Mouse (Mus musculus) inflammation-experienced regulatory T-cells, adult 6 months (primary cell): Measurements from ENCODE around the gene Ntrk3. TPM values are rescaled to one million over a fixed set of nuclear protein-coding genes. Genes with fewer than 3 reads are reported as not detected.

Experiments
- ATAC-seq: one replicate; pipeline ENCODE4 v1.8.0; 2017
- polyA plus RNA-seq, 3 experiments: library from polyadenylated mRNA; unstranded; fragments of 100-300 nt; shearing (Covaris generic); gene quantifications; one replicate each; pipeline ENCODE4 v1.2.1; 2017

Ntrk3 gene
- polyA plus RNA-seq, 3 experiments from 2014 or later: 9.2 to 15.0 (median 13.5) TPM

DNA sequence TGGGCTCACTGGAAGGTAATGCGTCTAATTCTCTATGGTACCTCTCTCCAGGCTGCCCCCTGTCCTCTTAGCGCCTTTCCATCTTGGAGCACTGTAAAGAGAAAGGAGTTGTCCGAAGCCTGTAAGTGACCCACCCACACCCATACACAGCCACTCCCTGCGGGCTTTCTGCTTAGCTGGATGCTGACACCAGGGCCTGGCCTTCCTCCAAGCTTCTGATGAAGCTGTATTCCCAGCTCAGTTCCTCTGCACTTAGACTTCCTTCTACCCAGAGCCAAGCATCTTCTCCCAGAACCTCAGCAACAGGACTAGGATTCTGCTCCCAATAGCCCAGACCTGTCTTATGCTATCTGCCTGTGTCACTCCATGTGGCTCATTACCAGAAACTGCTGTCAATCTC lies 114.1 kb downstream of the Ntrk3 start:
- no peak for ATAC-seq

DNA sequence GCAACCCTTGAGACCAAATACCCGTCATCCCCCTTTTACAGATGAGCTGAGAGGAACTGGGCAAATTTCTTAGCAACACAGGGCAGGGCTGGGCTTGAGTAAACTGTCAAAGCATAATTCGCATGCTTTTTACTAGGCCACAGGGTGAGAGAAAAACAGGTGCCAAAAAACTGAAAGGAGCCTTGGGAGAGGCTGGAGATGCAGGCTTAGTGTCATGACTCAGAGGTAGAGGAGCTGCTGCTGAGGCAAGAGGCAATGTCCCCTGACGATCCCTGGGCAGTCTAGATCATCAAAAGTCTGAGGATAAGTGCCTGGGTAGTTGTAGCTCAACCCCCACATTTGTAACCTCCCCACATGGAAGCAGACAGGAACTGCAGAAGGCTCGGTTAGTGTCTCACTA lies 116.7 kb downstream of the Ntrk3 start:
- ATAC-seq: no peak

DNA sequence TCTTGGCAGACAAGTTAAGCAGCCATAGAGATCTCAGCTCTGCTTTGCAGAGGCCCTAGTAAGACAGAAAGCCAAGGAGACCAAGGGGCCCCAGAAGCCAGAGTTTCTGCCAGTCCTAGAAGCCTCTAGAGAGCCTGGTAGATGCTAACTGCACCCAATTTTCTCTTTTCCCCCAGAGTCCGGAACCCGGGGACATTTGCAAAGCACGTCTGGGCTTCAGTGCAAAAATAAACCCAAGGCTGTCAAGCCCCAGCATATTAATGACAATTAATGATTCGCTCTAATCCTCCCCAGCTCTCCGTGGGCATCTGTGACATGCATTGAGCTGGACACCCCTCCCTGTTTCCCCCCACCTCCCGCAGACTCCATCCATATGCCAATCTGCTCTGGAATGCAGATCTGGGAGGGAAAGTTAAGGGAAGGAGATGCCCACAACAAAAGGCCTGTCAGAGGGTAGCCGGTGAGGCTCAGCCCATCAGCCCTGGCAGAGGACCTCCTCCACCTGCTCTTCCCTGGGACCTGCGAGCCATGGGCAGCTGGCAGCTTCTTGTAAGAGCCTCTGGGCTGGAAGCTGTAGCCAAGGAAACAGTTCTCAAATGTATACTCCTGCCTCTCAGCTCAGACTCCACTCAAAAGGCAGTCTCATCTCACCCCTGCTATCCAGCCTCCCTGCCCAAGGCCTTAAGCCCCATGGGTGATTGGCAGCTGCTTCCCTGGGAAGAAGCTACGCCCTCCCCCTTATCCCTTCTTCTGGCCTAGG lies 117.8 kb downstream of the Ntrk3 start:
- ATAC-seq: no peak

DNA sequence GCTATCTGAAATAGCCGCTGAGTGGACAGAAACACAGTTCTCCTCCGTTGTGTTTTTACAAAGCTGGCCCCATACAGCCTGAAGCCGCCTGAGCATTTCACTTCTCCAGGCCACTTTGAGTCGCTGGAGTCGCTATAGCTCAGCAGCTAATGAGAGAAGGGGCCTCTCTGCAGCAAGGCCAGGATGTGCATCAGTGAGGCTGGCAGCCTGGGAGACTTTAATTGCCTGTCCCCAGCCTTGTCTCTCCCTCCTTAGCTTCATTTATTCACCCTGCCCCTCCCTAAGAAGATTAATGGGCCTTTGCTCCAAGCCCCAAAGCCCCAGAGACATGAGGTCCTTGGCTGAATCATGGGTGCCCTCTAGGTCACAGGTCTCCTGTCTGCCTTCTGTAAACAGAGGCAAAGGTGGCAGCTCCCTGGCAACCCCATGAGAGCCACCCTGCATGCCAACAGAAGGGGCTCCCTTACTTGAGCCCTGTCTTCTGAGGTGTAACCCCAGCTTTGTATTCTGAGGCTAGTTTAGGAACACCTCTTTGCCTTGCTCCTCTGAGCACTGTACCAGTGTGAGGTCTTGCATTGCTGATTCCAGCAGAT lies 132.2 kb downstream of the Ntrk3 start:
- no peak for ATAC-seq

DNA sequence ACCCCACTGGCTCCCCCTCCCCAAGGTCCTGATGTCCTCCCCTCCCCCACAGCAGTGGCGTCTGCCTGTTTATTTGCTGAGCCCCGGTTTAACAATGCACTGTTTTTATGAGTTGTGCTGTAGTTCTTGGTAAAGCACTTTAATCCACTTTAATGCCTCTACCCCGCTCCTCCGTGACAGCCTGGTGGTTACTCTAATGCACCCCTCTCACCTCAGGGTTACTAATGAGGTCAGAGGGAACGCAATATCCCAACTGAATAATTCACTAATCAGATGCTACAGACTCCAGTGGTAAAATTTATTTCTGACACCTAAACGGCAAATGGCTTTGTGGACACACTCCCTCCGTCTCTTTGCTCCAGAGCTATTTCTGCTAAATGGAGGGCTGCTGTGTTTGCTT lies 133.9 kb downstream of the Ntrk3 start:
- no peak for ATAC-seq

DNA sequence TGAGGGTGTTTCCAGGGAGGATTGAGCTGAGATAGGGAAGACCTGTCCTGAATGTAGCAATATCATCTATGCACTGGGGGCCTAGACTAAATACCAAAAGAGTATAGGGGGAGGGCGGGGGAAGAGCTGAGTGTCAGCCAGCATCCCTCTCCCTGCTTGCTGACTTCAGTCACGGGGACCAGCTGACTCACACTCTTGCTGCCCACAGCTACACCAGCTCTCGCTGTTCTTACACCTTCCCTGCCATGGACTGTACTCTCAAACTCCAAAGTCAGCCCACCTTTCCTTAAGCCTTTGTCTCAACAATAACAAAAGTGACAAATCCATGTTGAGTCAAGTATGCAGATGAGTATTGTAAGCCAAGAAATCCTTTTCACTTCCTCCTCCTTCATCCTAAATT lies 136.0 kb downstream of the Ntrk3 start:
- ATAC-seq: no peak

DNA sequence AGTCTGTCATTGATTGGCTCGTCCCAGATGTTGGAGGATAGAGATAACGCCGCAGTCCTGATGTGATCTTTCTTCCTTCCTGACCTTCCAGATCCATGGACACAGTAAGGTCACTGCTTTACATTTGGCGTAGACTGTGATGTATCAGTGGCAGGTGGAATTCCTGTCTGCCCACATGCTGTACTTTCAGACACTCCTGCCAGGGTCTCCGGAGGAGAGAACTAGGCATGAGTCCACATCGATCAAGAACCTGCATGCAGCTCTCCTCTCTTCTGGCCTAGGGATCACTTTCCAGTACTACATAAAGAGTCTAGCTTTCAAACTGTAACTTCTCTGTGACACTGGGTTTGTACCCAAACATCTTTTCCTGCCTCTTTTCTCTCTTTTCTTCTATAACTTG lies 136.9 kb downstream of the Ntrk3 start:
- ATAC-seq: no peak

DNA sequence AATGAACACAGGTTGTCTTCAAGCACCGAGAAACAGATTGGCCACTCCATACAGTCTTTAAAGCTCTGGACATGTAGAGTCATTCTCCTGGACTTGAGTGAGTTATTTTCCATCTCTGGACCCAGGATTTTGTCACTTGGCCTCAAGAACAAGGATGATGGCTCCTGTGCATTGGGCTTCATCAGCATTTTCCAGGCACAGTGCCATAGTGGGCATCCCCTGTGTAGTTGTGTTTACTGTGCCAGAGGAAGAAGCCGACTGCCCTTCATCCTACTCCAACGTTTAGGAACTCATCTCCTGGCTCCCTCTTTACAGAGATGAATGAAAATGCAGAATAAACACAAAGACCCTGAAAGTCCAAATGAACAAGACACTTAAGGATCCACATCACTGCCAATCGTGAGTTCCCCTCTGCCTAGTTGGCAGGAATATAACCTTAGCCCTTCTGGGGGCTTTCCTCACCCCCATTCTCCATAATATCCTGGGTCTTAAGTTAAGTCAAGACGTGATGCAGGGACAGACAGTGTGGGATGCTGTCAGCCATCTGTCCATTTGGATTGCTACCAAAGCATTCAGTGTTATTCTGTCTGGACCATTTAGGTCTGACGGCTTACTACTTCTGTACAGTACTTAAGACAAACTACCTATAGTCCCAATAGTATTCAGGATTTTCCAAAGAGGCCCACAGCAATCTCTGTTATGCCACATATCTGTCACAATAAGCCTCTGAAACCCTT lies 137.7 kb downstream of the Ntrk3 start:
- ATAC-seq: no peak

DNA sequence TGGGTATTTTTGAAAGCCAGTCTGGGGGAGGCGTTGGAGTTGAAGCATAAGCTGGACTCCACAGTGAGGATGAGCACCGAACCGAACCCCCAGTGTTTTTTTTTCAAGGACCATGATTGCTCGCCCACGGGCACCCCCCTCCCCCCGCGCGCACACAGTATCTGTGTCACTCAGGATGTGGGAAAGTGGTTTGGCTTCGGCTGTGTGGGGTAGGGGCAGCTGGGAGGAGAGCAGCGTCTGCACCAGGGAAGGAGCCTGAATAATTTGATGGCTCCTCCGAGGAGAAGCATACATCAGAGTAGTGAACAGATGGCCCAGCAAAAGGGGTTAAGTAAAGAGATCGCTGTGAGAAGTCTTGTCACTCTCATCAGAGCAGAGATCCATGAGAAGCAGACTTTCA lies 139.7 kb downstream of the Ntrk3 start:
- peak; percentile 63 for ATAC-seq

DNA sequence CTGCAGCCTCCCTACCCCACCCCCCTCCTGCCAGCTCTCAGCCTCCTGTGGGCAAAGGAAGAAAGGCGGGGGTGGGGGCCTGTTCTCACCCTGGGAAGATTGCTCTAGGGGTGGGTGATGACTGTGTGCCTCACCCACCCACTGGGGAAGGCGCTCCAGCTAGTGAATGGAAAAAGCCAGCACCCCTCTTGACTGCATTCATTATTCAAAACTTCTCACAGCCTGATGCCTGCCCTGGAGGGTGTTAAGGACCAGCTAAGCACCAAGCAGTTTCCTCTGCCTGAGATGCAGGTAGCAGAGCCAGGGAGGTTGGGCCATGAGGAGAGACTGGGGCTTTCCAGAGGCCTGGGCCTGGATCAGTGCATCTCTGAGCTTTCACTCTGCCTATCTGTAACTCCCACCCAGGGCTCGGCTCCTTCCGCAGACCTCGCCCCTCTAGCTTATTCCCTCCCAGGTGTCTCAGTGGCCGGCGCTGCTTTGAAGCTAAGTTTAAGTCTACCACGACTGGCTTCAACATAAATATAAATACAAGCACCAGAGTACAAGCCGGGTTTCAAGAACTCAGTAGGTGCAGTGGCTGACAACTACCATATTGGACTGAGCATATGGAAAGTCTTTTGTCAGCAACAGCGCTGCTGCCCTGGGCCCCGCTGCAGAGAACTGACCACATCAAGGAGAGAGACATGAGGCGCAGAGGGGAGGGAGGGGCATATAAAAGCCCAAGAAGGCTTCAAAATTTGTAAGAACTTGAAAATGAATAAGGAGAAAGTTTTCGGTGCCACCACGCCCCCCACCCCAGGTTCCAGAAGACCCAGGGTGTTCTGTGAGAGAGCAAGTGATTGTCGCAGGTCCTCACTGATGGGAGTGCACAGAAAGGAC lies 140.3 kb downstream of the Ntrk3 start:
- peak; percentile 80 for ATAC-seq

DNA sequence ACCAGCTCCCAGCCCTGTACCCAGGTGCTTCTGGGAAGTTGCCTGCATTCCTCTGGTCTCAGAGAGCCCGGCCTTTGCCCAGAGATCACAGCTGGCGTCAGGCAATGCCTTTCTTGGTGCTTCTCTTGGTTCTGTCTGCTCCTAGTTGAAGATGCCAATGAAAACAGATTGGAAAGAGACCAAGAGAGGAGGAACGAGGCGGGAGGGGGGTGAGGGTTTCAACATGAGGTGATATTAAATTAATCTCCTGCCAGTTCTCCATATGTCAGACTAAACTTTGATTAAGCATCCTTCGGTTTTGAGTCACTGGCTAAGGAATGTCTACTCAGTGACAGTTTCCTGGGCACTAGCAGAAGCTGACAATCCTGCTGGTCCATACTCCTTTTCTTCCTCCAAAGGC lies 141.3 kb downstream of the Ntrk3 start:
- no peak for ATAC-seq

DNA sequence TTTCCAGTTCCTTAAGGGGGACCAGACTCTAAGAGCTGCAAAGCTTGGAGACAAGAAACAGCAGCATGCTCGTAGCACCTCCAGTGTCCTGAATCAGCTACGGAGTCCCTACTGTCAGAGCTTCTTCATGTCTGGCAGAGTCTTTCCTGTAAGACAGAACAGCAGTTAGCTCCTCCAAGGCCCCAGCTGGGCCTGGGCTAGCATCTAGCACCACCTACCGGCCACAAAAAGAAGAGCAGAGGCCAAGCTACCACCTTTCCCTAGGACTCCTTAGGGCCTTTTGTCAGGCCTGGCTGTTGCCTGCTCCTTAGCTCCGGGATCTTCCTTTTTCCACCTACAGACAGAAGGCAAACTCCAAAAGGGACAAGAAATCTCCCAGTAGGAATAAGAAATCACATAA lies 141.9 kb downstream of the Ntrk3 start:
- peak; percentile 55 for ATAC-seq

DNA sequence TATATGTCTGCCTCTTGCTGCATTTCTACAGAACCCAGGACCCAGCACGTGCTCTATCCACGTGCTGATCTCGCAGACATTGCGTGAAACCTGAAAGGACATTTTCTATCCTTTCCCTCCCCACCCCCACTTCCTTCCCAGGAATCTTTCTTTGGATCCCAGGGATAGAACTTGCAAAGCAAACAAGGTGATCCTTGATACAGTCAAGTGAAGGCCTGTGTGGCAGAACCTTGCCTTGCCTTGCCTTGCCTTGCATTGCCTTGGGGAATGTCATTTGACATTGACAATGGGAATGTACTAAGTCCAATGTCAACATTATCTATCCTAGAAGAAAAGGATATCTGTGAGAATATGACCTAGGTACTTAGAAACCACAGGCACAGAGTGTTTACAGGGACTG lies 144.9 kb downstream of the Ntrk3 start:
- no peak for ATAC-seq

DNA sequence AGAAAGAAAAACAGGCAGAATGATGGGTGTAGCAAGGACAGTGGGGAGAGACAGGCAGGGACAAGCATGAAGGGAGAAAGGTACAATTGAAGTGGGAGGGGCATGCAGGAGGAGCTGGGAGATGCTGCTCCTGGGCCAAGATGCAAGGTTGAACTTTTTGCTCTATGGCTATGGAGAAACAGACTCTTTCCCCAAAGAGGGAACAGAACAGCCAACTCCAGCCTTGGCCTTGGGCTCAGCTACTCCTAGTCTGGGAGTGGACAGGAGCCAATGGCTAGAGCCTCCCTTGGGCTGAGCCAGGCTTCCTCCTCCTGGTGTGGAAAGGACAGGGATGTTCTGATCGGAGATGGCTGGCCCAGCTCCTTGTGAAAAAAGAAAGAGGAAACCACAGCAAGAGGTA lies 145.6 kb downstream of the Ntrk3 start:
- no peak for ATAC-seq

DNA sequence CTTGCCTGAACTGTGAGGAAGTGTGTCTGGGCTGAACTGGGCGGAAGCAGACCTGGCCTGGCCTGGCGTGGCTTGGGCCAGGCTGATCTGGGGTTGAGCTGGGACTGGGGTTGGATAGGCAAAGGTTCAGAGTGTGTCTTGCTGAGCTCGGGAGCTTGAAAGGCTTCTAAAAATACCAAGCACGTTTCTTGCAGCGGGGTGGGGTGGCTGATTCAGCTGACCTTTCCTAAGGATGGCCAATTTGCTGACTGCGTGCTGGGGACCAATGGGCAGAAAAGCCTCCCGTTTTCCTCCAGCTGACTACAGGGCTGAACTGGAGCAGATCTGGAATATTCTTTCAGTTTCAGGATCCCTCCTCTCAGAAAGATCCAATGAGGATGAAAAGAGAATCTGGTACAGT lies 148.0 kb downstream of the Ntrk3 start:
- no peak for ATAC-seq

DNA sequence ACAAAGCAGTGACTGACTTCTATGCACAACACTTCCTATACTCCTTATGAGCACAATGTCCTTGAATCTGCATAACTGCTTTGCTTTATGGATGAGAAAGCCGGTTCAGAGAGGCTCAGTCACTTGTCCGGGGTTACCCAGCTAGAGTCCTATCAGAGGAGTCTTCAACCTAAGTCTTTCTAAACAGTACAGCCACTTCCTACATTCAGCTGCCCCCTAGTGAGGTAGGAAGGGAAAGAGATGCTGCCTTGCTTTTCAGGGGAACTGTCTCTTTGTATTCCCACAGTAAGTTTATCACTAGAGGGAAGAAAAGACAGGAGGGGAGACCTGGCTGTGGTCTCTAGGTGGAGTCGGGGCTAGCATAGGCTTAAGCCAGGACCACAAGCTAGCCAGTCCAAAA lies 151.0 kb downstream of the Ntrk3 start:
- no peak for ATAC-seq

DNA sequence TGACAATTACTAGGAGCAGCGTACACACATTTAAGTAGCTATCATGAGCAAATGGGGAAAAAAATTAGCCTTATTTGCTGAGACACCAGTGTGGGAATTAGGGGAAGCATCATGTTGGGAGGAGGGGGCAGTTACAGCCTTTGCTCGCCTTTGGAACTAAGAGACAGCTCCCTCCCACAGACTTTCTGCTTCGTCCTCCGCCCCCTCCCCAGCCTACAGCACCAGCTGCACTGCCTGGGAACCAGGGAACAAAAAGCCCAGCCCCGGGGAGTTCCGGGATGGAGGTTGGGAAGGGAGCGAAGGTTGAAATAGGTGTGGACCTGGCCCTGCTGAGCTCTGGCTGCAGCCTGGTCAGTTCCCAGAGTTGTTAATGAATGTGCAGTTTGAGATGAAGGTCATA lies 151.9 kb downstream of the Ntrk3 start:
- ATAC-seq: no peak

DNA sequence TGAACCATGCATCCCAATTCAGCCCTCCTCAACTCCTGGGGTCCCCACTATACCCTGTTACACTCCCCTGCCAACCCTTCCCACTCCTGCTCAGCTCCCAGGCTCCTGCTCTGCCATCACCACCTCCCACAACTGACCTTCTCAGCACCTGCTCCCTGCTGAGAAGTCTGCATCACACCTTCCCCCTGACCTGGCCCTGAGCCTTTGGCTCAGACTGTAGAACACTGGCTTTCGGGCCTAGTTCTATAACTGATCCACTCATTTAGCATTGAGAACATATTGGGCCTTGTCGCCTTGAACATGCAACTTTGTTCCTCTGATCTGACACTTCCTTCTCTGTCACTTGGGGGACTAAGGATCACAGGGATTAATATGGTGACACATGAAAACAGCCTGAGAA lies 152.9 kb downstream of the Ntrk3 start:
- no peak for ATAC-seq

DNA sequence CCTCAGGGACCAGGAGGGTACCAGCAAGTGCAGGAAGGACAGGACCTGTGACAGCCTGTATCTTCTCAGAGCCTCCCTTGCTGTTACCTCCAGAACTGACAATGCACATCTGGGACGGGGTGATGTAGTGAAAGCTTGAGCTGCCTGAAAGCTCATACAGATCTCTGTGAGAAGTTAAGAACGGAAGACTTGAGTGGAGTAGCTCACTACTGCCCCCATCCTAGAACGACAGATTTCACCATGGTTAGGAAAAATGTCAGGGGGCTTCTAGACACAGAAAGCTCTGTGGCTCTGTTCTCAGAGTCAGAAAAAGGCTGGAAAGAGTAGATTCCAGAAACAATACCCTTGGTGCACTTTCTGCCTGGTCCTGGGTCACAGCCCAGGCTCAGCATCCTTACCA lies 153.3 kb downstream of the Ntrk3 start:
- ATAC-seq: no peak

DNA sequence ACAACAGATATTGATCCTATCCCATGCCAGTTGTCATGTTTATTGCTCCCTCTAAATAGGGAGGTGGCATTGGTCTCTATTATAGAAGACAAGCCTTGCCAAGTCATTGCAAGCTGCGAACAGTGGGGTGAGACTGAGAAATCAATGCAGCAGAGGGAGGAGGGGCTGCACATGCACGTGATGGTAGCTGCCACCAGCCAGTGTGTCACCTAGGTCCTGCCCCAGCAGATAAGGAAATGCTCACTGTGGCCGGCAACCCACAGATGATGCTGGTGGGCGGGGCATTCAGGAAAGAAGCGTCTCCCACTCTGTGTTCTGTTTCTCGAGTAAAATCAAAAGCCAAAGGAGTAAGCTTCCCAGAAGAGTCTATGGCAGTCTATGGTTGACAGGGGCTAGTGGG lies 154.1 kb downstream of the Ntrk3 start:
- peak; percentile 42 for ATAC-seq

DNA sequence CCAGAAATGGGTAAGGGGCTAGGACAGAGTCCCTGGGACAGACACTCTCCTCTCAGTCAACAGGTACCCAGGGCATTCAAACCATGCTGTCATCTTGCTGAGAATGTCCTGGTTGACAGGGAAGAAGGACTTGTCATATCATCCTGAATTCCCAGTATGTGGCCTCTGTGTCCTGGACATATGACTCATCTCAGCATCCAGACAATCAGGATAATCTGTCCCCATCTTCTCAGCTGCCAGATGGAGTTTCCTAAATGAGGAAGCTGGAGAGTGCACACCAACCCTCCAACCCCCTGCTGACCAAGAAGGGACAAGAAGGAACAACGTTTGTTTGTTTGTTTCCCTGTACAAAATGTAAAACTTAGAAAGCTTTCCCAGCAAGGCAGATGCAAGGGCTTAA lies 156.5 kb downstream of the Ntrk3 start:
- no peak for ATAC-seq

DNA sequence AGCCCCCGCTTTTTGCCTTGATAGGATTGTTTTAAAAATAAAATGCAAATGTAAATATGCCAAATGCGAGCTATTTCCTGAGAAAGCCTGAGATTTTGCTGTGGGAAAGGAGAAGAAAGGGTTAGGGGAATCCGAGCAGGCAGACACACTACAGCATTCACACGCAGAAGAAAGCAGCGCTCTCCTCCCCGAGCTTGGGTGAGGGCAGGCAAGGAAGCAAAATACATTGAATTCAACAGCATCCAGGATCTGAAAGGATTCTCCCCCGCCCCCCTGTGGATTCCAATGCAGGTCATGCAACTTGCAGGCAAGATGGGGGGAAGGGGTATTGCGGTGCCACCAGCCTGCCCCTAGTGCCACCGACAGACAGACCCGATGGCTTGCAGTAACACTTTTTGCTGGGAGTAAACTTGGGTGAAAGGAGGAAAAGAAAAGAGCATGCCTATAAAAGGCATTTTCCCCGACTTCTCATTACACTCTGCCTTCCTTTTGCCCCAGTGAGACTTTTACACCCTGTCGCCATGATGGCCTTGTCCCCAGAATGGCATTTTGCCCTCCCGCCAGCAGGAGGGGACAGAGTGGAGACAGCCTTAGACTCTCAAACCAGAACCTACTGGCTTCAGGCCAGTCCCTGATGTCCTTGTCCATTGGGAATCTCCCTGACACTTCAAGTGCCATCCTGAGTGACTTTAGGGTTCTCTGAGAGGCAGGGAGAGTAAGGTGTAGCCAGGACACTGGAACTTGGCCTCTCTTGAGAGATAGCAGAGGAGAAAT lies 158.2 kb downstream of the Ntrk3 start:
- peak; percentile 53 for ATAC-seq
